Mouse (Mus musculus) brain, embryonic 14.5 days (tissue): ENCODE measurements at regions not wholly inside any gene's neighbourhood (a gene's known extent, or its start where the extent isn't known, plus 50 kb on each side); places are given as distances from the start of the nearest gene placed in this dataset.

Experiments used
- CTCF ChIP-seq: fragments of 200-500 bp; IDR thresholded peaks from 2 replicates; pipeline ENCODE4 v1.5.1; 2012; ENCODE audit warnings: inconsistent platforms, mild to moderate bottlenecking, moderate library complexity, borderline replicate concordance; ENCODE audit not compliant: insufficient read depth, insufficient read length; ENCODE audit errors: extremely low read depth
- POLR2A ChIP-seq: fragments of 200-500 bp; IDR thresholded peaks from 2 replicates; pipeline ENCODE4 v1.6.1; 2012; ENCODE audit warnings: mild to moderate bottlenecking, inconsistent platforms, borderline replicate concordance; ENCODE audit not compliant: poor library complexity, insufficient read depth, insufficient read length, severe bottlenecking; ENCODE audit errors: extremely low read depth

DNA sequence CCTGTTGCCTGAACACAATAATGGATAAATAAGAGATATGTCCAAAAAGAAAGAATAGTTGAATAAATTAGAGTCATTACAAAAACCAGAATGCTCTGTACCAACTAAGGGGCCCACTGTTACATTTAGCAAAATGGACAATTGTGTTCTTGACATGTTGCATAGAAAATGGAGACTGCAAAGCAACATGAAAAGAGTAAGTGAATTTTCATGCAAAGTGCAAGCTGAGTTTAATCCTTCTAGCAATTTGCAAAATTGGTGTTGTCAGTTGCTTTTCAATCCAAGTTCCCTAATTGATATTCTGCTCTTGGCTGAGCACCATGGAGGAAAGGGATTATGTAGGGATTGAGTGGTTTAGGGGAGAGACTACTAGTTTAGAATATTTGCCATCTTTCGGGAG, 125.4 kb upstream of the Reg3b start:
- TF ChIP-seq CTCF (no peak), POLR2A (no peak)
